Mouse (Mus musculus): Measurements from ENCODE around the gene Lmod2.

The Lmod2 gene

DNA sequence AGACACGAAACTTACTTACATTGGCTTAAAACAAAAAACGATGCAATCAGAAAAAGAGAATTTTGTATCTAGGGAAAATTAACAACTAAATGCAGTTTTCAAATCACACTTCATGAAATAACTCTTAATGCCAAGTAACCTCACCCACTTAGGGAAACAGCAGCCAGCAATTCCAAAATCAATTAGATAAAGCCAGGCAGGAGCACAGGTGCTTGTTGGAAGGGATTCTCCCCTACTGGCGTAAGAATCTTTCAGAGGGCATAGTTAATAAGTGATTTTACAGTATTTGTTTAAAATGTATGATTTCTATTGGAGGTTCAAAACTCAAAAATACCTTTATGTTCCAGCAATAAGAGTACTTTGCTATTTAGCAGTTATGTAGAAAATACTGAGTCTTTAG, 45.4 kb downstream of the Lmod2 start:
- no peak for DNase-seq (ENCODE audit: low spot score)

GRCm38 (mm10) chr6:24645346-24646053, 47.9 kb downstream of the Lmod2 start:
- no peak for DNase-seq (ENCODE audit: low spot score)

DNA sequence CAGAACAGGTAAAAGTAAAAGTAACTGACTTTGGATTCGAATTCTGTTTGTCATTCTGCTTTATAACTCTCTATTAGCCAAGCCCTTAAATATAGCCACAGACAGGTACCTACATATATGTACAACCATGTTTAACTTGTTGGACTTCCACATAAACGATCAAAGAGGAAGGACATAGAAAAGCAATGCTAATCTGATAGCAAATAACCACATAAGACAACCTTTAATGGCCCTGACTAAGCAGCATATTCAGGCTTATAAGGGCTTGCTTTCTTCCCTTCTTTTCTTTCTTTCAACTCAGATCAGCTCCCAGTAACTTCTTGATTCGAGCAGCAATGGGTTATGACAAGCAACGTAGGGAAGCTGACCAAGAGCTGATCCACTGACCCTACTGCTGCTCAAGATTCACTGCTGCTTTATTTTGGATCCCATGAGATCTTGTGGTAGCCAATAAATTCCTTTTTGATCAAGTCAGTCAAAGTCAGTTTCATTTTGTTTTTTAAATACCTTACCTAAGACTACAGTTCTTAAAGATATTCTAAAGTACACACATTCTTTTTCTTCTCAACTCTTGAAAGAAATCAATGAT, 49.6 kb downstream of the Lmod2 start:
- DNase-seq (ENCODE audit: low spot score), result no peak

- DNase-seq (ENCODE audit: low spot score), result no peak
Observed at GRCm38 (mm10) chr6:24648403-24648802, 50.8 kb downstream of the Lmod2 start.

DNA sequence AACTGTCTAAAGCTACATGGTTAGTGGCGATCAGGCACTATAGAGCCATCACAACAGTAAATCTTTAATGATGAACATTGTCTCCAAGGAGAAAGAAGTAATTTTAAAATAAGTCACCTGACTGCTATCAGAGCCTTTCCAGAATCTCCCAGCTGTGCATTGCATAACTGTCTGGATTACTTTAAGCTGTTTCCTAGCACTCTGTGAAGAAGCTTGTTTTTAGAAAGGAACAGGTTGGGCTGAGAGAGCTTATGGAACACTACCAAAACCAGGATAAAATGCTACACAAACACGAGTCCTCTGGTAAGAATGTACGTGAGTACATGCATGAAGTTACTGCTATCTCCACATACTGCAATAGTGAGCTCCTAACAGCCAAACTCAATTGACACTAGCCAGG, 53.2 kb downstream of the Lmod2 start:
- no peak for DNase-seq (ENCODE audit: low spot score)

- DNase-seq (ENCODE audit: low spot score), result no peak
Observed at GRCm38 (mm10) chr6:24651538-24651937, 54.0 kb downstream of the Lmod2 start.
